Mouse (Mus musculus) left cerebral cortex, adult 6 months (tissue): ENCODE data around the gene Gadd45a. TPM values are rescaled to one million over a fixed set of nuclear protein-coding genes. Genes with fewer than 3 reads are reported as not detected.

Experiments used
- long read RNA-seq, 2 experiments: library from polyadenylated mRNA; unstranded; transcript quantifications; one replicate each; pipeline ENCODE4 v2.0.0; 2019 to 2020
- polyA plus RNA-seq: library from polyadenylated mRNA; unstranded; fragments of <200 nt; fragmentation: Nextera tagmentation; gene quantifications from 2 replicates; pipeline ENCODE4 v1.2.3, GENCODE M21; 2021

Gene Gadd45a
- polyA plus RNA-seq = 6.1 and 7.9 TPM in 2 replicates
- long read RNA-seq, experiment 1, partial matches to known transcripts = 0 of 6 reads
- long read RNA-seq, experiment 1, other reads (novel, unspliced or antisense) = 1 of 6 reads
- long read RNA-seq, experiment 2, transcript Gadd45a-201 (4 exons, 1,223 nt) = major isoform, 5 of 7 reads
- long read RNA-seq, experiment 2, partial matches to known transcripts = 0 of 7 reads
- long read RNA-seq, experiment 2, other reads (novel, unspliced or antisense) = 1 of 7 reads

GRCm38 (mm10) chr6:67036837-67037628, at the start of gene Gadd45a:
Gadd45a (minus strand) TSS chr6:67037457.

Other genes with a start within 250 kb of the Gadd45a start
- gene Vmn1r39, start 226.8 kb downstream of the Gadd45a start, polyA plus RNA-seq = not detected in 2 replicates
- gene Gng12, start 141.1 kb downstream of the Gadd45a start, polyA plus RNA-seq = 64.9 and 67.1 TPM in 2 replicates
- gene Serbp1, start 200.7 kb upstream of the Gadd45a start, polyA plus RNA-seq = 194 and 204 TPM in 2 replicates